Mouse (Mus musculus) left cerebral cortex, postnatal 4 days (tissue): Measurements from ENCODE around the gene Ago3. TPM values are rescaled to one million over a fixed set of nuclear protein-coding genes. Genes with fewer than 3 reads are reported as not detected.

Experiments
- DNase-seq: peaks from one replicate; pipeline ENCODE4 v3.0.0-alpha.2; 2022
- intact Hi-C: fragments of 180-260 bp; cut with DNase I; formaldehyde crosslinking; loops from one replicate; pipeline ENCODE4 v1.15.1; 2025
- total RNA-seq, 2 experiments: library from RNA; stranded (reverse); gene quantifications; 2 replicates each; pipeline ENCODE4 v1.2.3; 2021

Ago3 gene
- total RNA-seq, 2 experiments from 2014 or later = 23.3 to 35.4 TPM

DNA sequence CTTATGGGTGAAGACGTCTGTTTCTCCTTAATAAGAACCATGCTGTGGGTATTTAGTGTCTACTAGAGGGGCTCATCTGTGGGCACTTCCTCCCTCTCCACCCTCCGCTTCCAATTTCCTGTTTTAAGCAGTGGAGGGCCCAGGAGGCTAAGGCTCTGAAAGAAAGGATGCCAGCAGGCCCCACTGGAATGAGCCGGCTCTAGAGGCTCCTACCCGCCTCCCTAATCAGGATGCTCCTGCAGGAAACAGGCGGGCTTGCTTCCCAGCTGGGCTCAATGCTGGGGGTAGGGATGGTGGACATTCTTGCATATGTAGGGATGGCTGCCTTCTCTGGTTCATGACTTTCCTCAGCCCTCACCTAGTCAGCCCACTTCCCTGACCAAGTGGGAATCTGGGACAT is 116.2 kb downstream of the Ago3 start:
- no peak for DNase-seq
- intact Hi-C loops = no loop called here

DNA sequence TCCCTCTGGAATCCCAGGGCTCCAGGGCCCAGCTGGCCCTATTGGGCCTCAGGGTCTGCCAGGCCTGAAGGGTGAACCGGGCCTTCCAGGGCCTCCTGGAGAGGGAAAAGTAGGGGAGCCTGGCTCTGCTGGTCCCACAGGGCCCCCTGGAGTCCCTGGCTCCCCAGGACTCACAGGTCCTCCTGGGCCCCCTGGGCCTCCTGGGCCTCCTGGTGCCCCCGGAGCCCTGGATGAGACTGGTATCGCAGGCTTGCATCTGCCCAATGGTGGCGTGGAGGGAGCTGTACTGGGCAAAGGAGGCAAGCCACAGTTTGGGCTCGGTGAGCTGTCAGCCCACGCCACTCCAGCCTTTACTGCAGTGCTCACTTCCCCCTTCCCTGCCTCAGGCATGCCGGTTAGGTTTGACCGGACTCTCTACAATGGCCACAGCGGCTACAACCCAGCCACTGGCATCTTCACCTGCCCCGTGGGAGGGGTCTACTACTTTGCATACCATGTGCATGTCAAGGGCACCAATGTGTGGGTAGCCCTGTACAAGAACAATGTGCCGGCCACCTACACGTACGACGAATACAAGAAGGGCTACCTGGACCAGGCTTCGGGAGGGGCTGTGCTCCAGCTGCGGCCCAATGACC is 117.7 kb downstream of the Ago3 start:
- no peak for DNase-seq
- intact Hi-C loops = no loop called here

DNA sequence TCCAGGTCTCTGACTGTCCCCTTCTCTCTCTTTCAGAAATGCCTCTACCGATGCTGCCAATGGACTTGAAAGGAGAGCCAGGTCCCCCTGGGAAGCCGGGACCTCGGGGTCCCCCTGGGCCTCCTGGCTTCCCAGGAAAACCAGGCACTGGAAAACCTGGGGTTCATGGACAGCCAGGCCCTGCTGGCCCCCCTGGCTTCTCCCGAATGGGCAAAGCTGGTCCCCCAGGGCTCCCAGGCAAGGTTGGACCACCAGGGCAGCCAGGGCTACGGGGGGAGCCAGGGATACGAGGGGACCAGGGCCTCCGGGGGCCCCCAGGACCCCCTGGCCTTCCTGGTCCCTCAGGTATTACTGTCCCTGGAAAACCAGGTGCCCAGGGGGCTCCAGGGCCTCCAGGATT is 119.0 kb downstream of the Ago3 start:
- intact Hi-C loops = no loop called here
- DNase-seq = no peak

DNA sequence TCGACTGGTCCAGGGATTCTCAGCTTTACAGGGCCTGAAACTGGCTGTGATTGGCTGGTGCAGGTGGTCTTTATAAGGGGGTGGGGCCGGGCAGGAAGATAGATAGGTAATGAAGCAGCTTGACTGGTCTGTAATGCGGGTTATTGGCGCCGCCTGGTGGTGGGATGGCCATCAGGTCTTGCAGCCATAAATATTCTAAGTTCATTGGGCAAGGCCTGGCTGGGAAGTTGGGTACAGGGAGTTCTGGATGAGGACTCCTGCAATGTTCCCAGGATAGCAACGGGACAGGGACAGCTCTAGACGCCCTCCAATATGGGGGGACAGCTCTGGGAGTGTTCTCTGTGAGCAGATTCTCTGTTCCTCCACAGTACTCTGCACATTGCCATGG is 119.4 kb downstream of the Ago3 start:
- peak; percentile 94 for DNase-seq
- intact Hi-C loops = no loop called here

DNA sequence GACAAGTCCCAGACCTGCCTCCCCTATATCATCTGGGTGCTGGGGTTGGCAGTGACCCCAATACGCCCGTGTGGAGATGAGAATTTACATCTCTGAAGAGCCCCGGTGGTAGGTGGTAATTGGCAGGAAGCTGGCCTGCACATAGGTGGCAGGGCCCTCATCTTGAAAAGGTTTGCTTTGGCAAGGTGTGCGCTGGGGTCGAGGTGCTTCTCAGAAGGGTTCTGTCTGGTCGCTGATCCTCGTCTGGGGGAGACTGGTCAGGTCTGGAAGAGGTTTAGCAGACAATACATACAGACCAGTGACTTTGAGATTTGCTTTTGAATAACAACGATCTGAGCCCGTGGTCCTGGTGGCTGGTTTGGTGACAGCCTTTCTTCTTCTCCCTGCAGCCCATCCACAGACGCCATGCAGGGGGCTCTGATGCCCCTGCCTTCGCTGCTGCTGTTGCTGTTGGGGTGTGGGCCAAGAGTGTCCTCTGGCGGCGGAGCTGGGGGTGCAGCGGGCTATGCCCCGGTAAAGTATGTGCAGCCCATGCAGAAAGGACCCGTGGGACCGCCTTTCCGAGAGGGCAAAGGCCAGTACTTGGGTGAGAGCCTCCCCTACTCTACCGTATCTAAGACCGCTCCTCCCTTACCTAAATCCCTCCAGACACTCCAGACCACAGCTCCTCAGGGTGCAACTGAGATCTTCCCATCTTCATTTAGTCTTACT is 120.0 kb downstream of the Ago3 start:
- DNase-seq = peak; percentile 56
- intact Hi-C loops = no loop called here

DNA sequence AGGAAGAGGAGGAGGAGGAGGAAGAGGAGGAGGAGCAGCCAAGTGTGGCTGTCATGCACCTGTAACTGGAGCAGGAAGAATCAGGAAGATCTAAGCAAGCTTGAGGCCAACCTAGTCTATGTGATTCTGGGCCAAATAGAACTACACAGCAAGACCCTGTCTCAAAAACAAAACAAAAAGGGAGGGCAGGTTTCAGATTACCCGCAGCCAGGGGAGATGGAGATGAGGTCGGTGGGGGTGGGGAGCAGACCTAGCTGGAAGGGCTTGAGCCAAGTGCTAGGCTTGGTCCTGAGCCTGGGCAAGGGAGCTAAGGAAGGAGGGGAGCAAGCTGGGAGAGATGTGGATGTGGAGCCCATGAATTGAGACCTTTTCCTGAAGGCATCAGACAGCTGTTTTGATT is 122.5 kb downstream of the Ago3 start:
- DNase-seq = no peak
- intact Hi-C loops = no loop called here

DNA sequence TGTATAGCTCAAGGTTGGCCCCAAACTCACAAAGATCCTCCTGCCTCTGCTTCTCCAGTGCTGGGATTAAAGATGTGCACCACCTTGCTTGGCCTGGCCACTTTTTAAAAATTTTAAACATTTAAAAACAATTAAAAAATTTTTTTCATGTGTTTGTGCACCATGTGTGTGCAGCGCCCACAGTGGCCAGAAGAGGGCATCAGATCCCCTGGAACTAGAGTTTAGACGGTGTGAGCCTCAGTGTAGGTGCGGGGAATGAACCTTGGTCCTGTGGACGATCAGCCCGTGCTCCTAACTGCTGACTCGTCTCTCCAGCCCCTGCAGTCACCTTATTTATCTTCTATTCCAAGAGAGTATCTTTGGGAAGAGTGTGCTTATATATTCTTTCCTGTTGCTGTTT is 123.3 kb downstream of the Ago3 start:
- intact Hi-C loops = no loop called here
- DNase-seq = no peak

DNA sequence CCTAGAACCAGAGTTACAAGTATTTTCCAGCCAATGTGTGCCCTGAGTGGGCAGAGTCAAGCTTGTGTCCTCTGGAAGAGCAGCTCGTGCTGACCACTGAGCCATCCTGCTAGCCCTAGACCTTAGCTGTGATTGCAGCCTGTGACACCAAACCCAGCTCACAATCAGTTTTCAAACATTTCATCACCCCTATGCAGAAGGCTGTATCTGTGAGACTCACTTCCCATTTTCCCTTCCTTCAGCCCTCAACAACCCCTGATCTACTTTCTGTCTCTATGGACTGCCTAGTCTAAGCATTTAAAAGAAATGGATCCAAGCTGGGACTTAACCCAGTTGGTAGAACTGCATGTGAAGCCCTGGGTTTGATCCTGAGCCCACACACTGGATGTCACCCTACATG is 123.9 kb downstream of the Ago3 start:
- no peak for DNase-seq
- intact Hi-C loops = no loop called here

DNA sequence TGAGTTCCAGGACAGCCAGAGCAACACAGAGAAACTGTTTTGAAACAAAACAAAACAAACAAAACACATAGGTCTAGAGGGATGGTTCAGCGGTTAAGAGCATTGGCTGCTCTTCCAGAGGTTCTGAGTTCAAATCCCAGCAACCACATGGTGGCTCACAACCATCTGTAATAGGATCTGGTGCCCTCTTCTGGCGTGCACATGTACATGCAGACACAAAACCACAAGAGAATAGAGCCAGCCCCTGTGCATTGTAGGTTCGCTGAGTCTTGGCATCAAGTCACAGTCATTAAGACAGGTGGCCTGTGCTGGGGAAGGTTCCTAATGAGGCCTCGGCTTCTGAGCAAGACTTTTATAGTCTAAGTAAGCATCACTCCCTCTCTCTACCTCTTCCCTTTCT is 125.5 kb downstream of the Ago3 start:
- no peak for DNase-seq

DNA sequence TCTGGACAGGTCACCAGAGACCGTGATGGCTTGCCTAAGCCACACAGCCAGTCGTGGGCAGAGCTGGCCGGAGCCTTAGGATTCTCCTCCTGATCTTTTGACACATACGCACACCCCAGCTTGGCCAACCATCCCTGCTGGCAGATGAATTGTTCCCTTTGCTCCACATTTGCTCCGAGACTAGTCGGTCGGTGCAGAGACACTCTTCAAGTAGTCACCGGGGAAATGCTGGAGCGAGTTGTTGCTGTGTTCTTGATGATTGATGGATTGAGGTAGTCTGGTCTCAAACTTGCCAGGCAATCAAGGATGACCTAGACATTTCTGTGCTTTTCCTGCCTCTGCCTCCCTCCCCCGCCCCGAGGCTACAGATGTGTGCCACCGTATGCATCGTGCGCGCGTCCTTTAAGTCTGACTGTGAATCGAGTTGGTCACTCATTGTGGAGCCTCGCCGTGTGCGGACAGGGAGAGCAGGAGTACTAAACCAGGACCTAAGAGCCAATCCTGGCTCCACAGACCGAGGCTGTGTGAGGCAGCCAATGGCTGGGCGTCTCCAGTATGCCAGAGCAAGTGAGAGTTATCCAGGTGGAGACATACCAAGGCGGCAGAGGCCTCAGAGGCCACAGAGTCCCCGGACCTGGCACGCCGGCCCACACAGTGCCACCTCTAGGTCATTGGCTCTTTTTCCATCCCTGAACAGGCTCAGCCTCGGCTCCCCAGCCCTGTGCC is 127.6 kb downstream of the Ago3 start:
- intact Hi-C loops = no loop called here
- no peak for DNase-seq

More for the DNA sequence above, 125.5 kb downstream of the Ago3 start:
- intact Hi-C loops = no loop called here

DNA sequence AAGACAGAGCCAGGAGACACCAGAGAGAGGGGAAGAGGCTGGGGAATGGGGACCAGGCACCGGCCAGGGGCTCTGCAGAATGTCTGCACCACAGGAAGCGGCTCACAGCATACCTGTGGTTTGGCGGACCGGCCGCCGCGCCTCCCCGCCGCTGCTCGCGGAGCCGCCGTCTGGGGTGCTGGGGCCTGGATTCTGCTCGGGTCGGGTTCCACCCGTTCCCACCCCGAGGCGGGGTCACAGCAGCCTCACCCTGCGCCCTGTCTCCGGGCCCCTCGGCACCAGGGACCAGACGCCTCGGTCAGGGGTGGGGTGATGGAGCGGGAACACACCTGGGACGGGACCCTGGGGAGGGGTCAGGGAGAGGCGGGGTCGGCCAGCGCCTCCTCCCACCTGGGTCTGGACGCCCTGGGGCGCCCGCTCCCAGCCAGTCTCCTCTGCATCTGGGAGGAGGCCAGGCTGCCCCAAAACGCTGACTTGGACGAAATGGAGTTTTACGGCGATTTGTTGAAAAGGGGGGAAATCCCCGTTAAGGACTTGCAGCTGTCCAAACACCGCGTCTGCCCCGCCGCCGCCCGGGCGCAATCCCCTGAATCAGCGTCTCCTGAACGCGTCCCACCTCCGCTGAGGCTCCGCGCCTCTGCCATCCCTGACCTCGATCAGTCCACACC is 128.3 kb downstream of the Ago3 start:
- intact Hi-C loops = no loop called here
- no peak for DNase-seq

DNA sequence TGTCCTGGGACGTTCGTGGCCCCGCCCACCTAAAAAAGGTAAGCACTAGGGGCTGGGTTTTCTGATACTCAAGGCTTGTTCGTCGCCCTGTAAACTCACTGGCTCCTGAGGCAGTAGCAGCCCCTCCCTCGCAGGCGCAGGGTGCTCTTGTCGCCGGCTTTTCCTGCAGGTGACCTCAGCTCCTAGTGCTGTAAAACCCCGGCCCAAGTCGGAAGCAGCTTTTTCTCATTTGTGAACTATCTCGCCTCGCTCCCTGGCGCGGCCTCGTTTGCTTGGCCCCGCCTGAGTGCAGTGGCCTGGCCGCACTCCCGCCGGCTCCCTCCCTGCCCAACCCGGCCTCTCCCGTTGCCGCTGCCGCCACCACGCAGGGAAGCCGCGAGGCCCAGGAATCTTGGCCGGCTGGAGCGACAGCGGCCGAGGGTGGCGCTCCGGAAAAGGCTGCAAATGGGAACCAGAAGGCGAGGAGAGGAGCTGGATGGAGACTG is 132.7 kb downstream of the Ago3 start:
- intact Hi-C loops = no loop called here
- peak; percentile 58 for DNase-seq

DNA sequence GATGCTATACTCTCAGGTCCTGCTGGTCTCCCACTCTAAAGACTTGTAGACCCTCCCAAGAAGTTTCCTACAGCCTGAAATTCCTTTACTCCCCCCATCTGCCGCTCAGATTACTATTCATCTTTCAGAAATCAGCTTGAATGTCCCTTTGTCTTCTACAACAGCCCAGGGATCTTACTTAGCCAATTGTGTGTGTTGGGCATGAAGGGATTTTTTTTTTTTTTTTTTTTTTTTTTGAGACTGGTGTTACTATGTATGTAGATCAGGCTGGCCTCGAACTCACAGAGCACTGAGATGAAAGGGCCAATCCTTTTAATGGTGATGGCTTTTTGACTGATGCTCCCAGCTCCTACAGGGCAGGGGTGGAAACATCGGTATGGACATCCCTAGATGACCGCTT is 133.4 kb downstream of the Ago3 start:
- DNase-seq = no peak
- intact Hi-C loops = no loop called here

DNA sequence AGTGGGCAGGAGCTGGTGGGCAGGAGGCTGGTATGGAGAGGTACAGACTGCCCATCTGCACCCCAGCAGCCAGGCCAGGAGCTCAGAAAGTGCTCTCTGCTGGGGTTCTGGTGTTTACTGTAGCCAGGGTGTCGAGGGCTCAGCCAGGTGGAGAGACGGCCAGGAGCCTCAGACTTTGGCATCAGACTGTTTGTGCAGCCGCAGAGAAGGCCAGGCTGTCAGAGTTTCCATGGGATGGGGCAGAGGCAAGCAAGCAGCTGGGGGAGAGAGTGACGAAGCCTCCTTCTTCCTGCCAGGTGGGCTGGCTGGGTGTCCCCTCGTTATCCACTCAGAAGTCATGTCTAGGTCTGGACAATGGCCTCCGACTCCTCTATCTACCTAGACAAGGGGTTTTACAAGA is 134.2 kb downstream of the Ago3 start:
- intact Hi-C loops = no loop called here

DNA sequence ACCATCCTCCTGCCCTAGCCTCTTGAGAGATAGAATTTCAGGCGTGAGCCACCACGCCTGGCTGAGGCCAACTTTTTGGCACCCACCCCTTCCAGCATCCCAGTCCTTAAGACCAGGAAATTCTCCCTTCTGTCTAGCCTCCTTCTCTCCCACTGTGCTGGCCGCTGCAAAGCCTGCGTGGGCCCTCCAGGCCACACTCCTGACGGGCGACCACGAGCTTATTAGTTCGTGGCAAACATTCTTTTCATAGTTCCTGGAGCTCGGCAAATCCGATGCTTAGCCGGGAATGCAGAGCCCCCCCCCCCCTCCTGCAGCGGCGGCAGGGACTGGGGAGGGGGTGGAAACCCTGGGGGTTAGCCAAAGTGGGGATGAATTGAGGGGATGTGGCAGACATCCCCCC is 138.2 kb downstream of the Ago3 start:
- intact Hi-C loops = no loop called here
- DNase-seq = no peak

More for the DNA sequence above, 134.2 kb downstream of the Ago3 start:
- no peak for DNase-seq

DNA sequence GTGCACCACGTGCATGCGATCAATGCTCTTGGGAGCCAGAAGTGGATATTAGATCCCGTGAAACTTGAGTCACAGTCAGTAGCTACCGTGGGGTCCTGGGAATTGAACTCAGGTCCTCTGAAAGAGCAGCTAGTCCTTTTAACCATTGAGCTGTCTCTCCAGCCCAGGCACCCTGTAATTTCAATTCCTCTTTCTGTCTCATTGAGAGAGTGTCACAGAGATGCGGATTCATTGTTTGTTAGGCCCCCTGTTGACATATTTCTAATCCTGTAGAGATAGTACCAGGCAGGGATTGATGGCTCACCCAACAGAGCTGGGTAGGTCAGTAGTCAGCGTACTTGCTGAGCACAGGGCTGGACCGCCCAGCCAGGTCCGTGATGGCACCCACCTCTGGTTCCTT is 139.0 kb downstream of the Ago3 start:
- intact Hi-C loops = no loop called here

DNA sequence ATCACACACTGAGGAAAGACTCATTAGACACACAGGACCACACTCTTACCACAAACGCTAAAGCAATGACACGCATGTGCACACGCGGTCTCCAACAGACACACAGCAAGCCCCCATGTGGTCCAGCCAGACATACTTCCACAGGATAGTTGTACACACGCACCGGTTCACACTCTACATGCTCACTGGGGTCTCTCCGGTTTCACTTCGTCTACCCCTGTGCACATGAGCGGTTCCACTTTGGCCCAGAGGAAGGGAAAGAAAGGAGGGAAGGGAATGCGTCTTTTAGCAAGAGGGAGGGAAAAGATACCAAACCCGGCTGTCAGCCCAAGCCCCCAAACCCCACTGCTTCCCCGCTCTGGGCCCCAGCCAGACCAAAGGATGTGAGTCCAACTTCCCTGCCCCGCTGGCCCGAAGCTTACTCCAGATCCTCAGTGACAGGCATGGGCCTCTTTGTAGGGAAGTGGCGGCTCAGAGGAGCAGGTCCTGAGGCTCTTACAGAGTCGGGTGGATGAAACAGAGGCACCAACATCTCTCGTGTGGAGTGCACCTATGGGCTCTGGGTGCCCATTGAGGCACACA is 141.2 kb downstream of the Ago3 start:
- intact Hi-C loops = no loop called here
- DNase-seq = no peak

More for the DNA sequence above, 139.0 kb downstream of the Ago3 start:
- no peak for DNase-seq

DNA sequence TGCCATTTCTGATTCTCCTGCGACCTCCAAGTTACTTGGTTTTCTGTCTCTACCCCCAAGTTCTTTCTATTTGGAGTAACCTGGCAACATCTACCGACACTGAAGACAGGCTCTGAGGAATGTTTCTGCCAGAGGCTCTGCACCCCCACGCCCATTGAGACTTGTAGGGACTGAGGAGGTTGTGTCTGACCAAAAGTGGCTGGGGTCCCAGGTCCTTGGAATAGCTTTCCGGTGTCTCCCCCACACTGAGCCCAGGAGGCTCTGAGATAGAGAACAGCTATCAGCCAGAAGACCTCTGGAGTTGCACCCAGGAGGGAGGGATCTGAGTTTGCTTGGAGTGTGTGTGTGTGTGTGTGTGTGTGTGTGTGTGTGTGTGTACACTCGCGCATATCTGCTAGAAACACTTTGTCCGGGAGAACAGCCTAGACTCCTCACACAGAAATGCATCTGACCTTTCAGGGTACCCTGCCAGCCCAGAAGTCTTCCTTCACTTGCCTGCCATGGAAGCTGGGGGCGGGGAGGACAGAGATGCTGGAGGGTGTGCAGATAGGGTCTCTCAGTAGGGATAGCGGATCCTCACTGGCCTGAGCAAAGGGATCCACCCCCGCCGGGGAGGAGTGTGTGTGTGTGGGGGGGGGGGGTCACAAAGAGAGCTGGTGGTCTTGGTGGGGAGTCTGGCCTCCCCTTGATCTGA is 141.9 kb downstream of the Ago3 start:
- DNase-seq = no peak
- intact Hi-C loops = no loop called here

DNA sequence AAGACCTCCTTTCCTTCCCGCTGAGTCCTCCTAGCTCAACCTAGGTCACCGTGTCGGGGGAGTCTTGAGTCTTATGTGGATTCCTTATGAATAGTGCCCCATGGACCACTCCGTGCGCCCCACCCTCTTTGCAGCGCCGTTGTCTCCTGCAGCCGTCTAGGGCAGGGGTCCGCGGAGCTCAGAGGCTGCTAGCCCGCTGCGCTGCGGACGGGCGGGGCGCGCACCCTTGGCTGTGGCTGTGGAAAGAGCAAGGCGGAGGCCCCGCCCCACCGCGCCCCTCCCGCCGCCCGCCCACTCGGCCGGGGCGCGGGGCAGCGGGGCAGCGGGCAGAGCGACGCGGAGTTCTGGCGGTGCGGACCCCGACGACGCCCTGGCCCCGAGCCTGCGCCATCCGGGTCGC is 142.9 kb downstream of the Ago3 start, which contains the start of gene Col8a2:
Gene Col8a2 (plus strand): TSS at position 302 of the 400 bp plus-strand sequence.
- intact Hi-C loops = no loop called here

DNA sequence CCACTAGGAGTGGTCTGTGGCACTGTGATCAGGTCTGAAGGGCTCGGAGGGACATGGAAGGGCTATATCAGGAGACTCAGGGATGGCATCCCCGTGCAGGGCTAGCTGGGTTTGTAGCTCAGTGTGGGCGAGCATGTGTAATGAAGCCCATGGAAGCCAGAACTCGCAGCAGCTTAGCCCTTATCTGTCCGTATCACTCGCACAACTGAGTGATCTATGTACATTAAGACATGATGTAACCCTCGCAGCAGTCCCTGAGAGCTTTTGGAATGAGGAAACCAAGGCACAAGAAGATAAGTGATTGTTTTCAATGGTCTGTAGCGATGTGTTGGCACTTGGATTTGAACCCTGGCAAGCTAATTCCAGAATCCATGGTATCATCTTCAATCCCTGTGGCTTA is 145.8 kb downstream of the Ago3 start:
- DNase-seq = no peak
- intact Hi-C loops = no loop called here

More for the DNA sequence above, 142.9 kb downstream of the Ago3 start, which contains the start of gene Col8a2:
- no peak for DNase-seq
